Mouse (Mus musculus): Measurements from ENCODE around the gene Pmpca. TPM values are rescaled to one million over a fixed set of nuclear protein-coding genes. Genes with fewer than 3 reads are reported as not detected.
A peak's percentile ranks its signal among the peaks of the same experiment; 100 is the strongest.

The Pmpca gene
- polyA plus RNA-seq, 1 experiment from 2014 or later = 98.6 TPM

- Histone ChIP-seq H3K9ac (ENCODE audit: low read length) (peak overlapping the region; percentile 88; the same call in 1 of the 2 replicates), H3K27ac (ENCODE audit: low read length) (no peak overlapping the region), H3K4me1 (replicated peaks; ENCODE audit: control insufficient read depth, insufficient read depth, low read length) (peaks cover 22% of the 10 kb centered on the region), H3K4me2 (ENCODE audit: low read depth, low read length) (peak overlapping the region; percentile 98; the same call in 1 of the 2 replicates), H3K4me3 (ENCODE audit: low read length) (peak overlapping the region; percentile 90), H3K9me3 (ENCODE audit: control insufficient read depth, low read length) (no peaks in the 10 kb centered on the region), H3K27me3 (ENCODE audit: control insufficient read depth, insufficient read depth, low read depth, low read length) (no peaks in the 10 kb centered on the region), H3K36me3 (ENCODE audit: control insufficient read depth, insufficient read depth, low read length) (peaks cover 5% of the 10 kb centered on the region; the same call in 1 of the 2 replicates)
- WGBS = 83% methylated on average over 11 of the region's 11 CpGs
- ATAC-seq (ENCODE audit: low read depth) = no peak
Observed at GRCm38 (mm10) chr2:26353066-26353980, 35.8 kb upstream of the Pmpca start.

DNA sequence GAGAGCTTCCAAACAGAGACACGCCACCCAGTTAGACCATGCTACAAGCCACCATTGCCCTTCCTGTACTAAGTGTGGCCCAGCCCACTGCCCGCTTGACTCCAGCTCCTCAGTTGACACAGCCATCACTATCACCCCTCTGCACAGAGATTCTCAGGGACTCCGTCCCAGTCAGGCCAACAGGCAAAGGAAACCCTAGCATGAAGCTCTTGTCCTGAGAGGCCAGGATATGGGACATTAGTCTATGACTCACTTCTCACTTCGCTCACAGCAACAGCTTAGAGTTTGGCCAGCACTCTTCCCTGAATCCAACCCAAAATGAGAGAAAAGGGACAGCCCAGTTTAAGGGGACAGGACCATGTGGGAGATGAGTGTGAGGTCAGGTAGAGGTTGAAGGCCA, 34.7 kb upstream of the Pmpca start:
- no peak overlapping the region for H3K4me2 ChIP-seq (ENCODE audit: low read depth, low read length)
- no peak overlapping the region for H3K9ac ChIP-seq (ENCODE audit: low read length)
- no peak overlapping the region for H3K27ac ChIP-seq (ENCODE audit: low read length)
- no peak for ATAC-seq (ENCODE audit: low read depth)
- H3K36me3 ChIP-seq (ENCODE audit: control insufficient read depth, insufficient read depth, low read length) = 0 out of 2 replicates have a peak, but pooled peaks cover under 1% of the 10 kb centered on the region
- no peaks in the 10 kb centered on the region for H3K9me3 ChIP-seq (ENCODE audit: control insufficient read depth, low read length)
- WGBS = 86% methylated on average over 4 of the region's 4 CpGs
- no peaks in the 10 kb centered on the region for H3K27me3 ChIP-seq (ENCODE audit: control insufficient read depth, insufficient read depth, low read depth, low read length)
- peaks cover 13% of the 10 kb centered on the region for H3K4me1 ChIP-seq (replicated peaks; ENCODE audit: control insufficient read depth, insufficient read depth, low read length)
- no peak overlapping the region for H3K4me3 ChIP-seq (ENCODE audit: low read length)

DNA sequence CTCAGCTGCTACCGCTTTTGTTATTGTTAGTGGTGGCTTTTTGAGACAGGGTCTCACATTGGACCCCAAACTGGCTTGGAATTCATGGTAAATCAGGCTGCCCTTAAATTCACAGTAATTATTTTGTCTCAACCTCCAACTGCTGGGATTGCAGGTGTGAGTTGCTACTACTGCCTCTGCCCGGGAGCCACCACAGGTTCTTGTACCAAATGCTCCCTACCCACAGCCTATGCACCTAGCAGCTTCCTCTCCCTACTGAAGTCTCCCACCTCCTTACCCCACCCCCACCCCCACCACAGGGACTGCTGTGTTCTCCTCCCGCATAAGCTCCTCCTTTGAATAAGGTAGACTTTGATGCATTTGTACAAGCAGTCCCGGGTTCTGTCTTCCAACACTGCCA, 32.9 kb upstream of the Pmpca start:
- 65% methylated on average over 4 of the region's 4 CpGs for WGBS
- Histone ChIP-seq H3K4me2 (ENCODE audit: low read depth, low read length) (peak overlapping the region; percentile 19; the same call in 1 of the 2 replicates), H3K9me3 (ENCODE audit: control insufficient read depth, low read length) (no peaks in the 10 kb centered on the region), H3K27me3 (ENCODE audit: control insufficient read depth, insufficient read depth, low read depth, low read length) (no peaks in the 10 kb centered on the region), H3K4me1 (replicated peaks; ENCODE audit: control insufficient read depth, insufficient read depth, low read length) (peaks cover 7% of the 10 kb centered on the region), H3K27ac (ENCODE audit: low read length) (no peak overlapping the region), H3K4me3 (ENCODE audit: low read length) (no peak overlapping the region; the same call in 1 of the 2 replicates), H3K36me3 (ENCODE audit: control insufficient read depth, insufficient read depth, low read length) (no peaks in the 10 kb centered on the region), H3K9ac (ENCODE audit: low read length) (no peak overlapping the region)
- ATAC-seq (ENCODE audit: low read depth) = no peak

DNA sequence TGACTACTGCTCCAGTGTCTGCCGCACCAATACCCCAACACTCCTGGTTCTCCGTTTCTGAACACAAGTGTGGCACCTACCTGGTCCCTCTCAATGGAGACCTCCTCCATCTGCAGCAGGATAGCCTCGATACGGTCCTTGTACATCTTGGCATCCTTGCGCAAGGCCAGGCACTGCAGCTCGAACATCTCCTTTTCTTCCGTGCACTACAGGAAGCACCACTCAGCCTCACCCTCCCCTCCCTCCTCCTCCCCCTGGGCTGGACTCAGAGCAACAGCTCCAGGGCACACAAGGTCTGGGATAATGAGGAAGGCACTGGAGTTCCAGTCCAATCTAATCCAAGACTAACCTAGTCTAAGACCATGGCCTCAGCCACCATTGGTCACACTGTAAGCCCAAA, 32.5 kb upstream of the Pmpca start:
- WGBS = 55% methylated on average over 7 of the region's 7 CpGs
- H3K27ac ChIP-seq (ENCODE audit: low read length) = no peak overlapping the region
- H3K4me3 ChIP-seq (ENCODE audit: low read length) = no peak overlapping the region; the same call in 1 of the 2 replicates
- no peak overlapping the region for H3K9ac ChIP-seq (ENCODE audit: low read length)
- no peaks in the 10 kb centered on the region for H3K27me3 ChIP-seq (ENCODE audit: control insufficient read depth, insufficient read depth, low read depth, low read length)
- H3K9me3 ChIP-seq (ENCODE audit: control insufficient read depth, low read length) = no peaks in the 10 kb centered on the region
- peaks cover 6% of the 10 kb centered on the region for H3K4me1 ChIP-seq (replicated peaks; ENCODE audit: control insufficient read depth, insufficient read depth, low read length)
- peak; percentile 19 for ATAC-seq (ENCODE audit: low read depth)
- H3K36me3 ChIP-seq (ENCODE audit: control insufficient read depth, insufficient read depth, low read length) = no peaks in the 10 kb centered on the region
- H3K4me2 ChIP-seq (ENCODE audit: low read depth, low read length) = peak overlapping the region; percentile 19; the same call in 1 of the 2 replicates

DNA sequence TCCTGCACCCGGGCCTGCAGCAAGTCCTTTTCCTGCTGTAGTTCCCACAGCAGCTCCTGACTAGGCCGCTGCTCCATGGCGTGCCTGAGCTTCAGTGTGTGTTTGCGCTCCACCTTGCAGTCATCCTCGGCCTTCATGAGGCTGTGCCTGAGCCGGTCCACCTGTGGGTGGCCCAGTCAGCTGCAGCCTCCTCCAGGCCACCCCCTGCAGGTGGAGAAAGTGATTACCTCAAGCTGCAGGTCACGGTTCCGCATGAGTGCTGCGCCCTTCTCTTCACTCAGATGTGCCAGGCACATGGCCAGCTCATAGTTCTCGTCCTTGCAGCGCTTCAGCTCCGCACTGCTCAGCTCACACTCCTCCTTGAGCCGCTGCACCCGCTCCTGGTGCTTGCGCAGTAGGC, 31.7 kb upstream of the Pmpca start:
- H3K4me3 ChIP-seq (ENCODE audit: low read length) = no peak overlapping the region
- H3K4me2 ChIP-seq (ENCODE audit: low read depth, low read length) = no peak overlapping the region
- H3K9ac ChIP-seq (ENCODE audit: low read length) = no peak overlapping the region
- H3K36me3 ChIP-seq (ENCODE audit: control insufficient read depth, insufficient read depth, low read length) = no peaks in the 10 kb centered on the region
- 42% methylated on average over 15 of the region's 15 CpGs for WGBS
- peaks cover 5% of the 10 kb centered on the region for H3K4me1 ChIP-seq (replicated peaks; ENCODE audit: control insufficient read depth, insufficient read depth, low read length)
- H3K27me3 ChIP-seq (ENCODE audit: control insufficient read depth, insufficient read depth, low read depth, low read length) = no peaks in the 10 kb centered on the region
- H3K27ac ChIP-seq (ENCODE audit: low read length) = no peak overlapping the region
- no peak for ATAC-seq (ENCODE audit: low read depth)
- no peaks in the 10 kb centered on the region for H3K9me3 ChIP-seq (ENCODE audit: control insufficient read depth, low read length)

- H3K9me3 ChIP-seq (ENCODE audit: control insufficient read depth, low read length) = no peaks in the 10 kb centered on the region
- H3K4me2 ChIP-seq (ENCODE audit: low read depth, low read length) = no peak overlapping the region
- no peaks in the 10 kb centered on the region for H3K36me3 ChIP-seq (ENCODE audit: control insufficient read depth, insufficient read depth, low read length)
- no peak for ATAC-seq (ENCODE audit: low read depth)
- H3K9ac ChIP-seq (ENCODE audit: low read length) = no peak overlapping the region
- no peaks in the 10 kb centered on the region for H3K27me3 ChIP-seq (ENCODE audit: control insufficient read depth, insufficient read depth, low read depth, low read length)
- H3K4me1 ChIP-seq (replicated peaks; ENCODE audit: control insufficient read depth, insufficient read depth, low read length) = no peaks in the 10 kb centered on the region; the same call in 1 of the 2 replicates
- WGBS = 75% methylated on average over 13 of the region's 13 CpGs
- no peak overlapping the region for H3K4me3 ChIP-seq (ENCODE audit: low read length)
- H3K27ac ChIP-seq (ENCODE audit: low read length) = no peak overlapping the region
Observed at GRCm38 (mm10) chr2:26358667-26359320, 30.3 kb upstream of the Pmpca start.

GRCm38 (mm10) chr2:26359983-26360382, 29.2 kb upstream of the Pmpca start:
- H3K9ac ChIP-seq (ENCODE audit: low read length) = no peak overlapping the region
- no peaks in the 10 kb centered on the region for H3K9me3 ChIP-seq (ENCODE audit: control insufficient read depth, low read length)
- H3K4me1 ChIP-seq (replicated peaks; ENCODE audit: control insufficient read depth, insufficient read depth, low read length) = peaks cover 5% of the 10 kb centered on the region
- no peak overlapping the region for H3K4me3 ChIP-seq (ENCODE audit: low read length)
- peak; percentile 39; the same call in 1 of the 2 replicates for ATAC-seq (ENCODE audit: low read depth)
- no peak overlapping the region for H3K4me2 ChIP-seq (ENCODE audit: low read depth, low read length)
- 61% methylated on average over 6 of the region's 6 CpGs for WGBS
- H3K36me3 ChIP-seq (ENCODE audit: control insufficient read depth, insufficient read depth, low read length) = no peaks in the 10 kb centered on the region; the same call in 1 of the 2 replicates
- no peaks in the 10 kb centered on the region for H3K27me3 ChIP-seq (ENCODE audit: control insufficient read depth, insufficient read depth, low read depth, low read length)
- no peak overlapping the region for H3K27ac ChIP-seq (ENCODE audit: low read length)

GRCm38 (mm10) chr2:26360772-26361171, 28.4 kb upstream of the Pmpca start, which contains the start of gene Card9:
Gene Card9, minus strand, starts transcription at chr2:26360918.
- H3K9me3 ChIP-seq (ENCODE audit: control insufficient read depth, low read length) = no peaks in the 10 kb centered on the region
- H3K9ac ChIP-seq (ENCODE audit: low read length) = no peak within 1 kb of the TSS
- H3K27ac ChIP-seq (ENCODE audit: low read length) = no peak within 1 kb of the TSS
- ATAC-seq (ENCODE audit: low read depth) = no peak
- no peak within 1 kb of the TSS for H3K4me3 ChIP-seq (ENCODE audit: low read length)
- peaks cover 10% of the 10 kb centered on the region for H3K4me1 ChIP-seq (replicated peaks; ENCODE audit: control insufficient read depth, insufficient read depth, low read length)
- no peaks in the 10 kb centered on the region; the same call in 1 of the 2 replicates for H3K36me3 ChIP-seq (ENCODE audit: control insufficient read depth, insufficient read depth, low read length)
- 34% methylated on average over 3 of the region's 3 CpGs for WGBS
- no peaks in the 10 kb centered on the region for H3K27me3 ChIP-seq (ENCODE audit: control insufficient read depth, insufficient read depth, low read depth, low read length)
- H3K4me2 ChIP-seq (ENCODE audit: low read depth, low read length) = no peak within 1 kb of the TSS

- Histone ChIP-seq H3K4me2 (ENCODE audit: low read depth, low read length) (no peak overlapping the region), H3K9me3 (ENCODE audit: control insufficient read depth, low read length) (no peaks in the 10 kb centered on the region), H3K27ac (ENCODE audit: low read length) (no peak overlapping the region), H3K4me3 (ENCODE audit: low read length) (no peak overlapping the region), H3K27me3 (ENCODE audit: control insufficient read depth, insufficient read depth, low read depth, low read length) (no peaks in the 10 kb centered on the region), H3K9ac (ENCODE audit: low read length) (no peak overlapping the region), H3K4me1 (replicated peaks; ENCODE audit: control insufficient read depth, insufficient read depth, low read length) (peaks cover 10% of the 10 kb centered on the region), H3K36me3 (ENCODE audit: control insufficient read depth, insufficient read depth, low read length) (peaks cover 13% of the 10 kb centered on the region)
- no peak for ATAC-seq (ENCODE audit: low read depth)
- 76% methylated on average over 5 of the region's 5 CpGs for WGBS
Observed at GRCm38 (mm10) chr2:26362991-26363390, 26.1 kb upstream of the Pmpca start.
